Mouse (Mus musculus): ENCODE results near the gene Nudc. TPM values are rescaled to one million over a fixed set of nuclear protein-coding genes. Genes with fewer than 3 reads are reported as not detected.

Nudc gene
- polyA plus RNA-seq, 1 experiment from 2014 or later: 118 TPM

- TF ChIP-seq CTCF (IDR thresholded peaks at IDR 0.05; ENCODE audit: low read depth) (no peak), EP300 (IDR thresholded peaks at IDR 0.05; ENCODE audit: low read depth) (peak; percentile 69; the same call in 1 of the 2 replicates)
- WGBS (ENCODE audit: insufficient replicate concordance): 57% methylated on average over 11 of the region's 11 CpGs
- ATAC-seq (peak; percentile 87), DNase-seq (peak; percentile 71)
- H3K4me1 ChIP-seq (ENCODE audit: insufficient read depth): no peaks in the 10 kb centered on the region
- H3K36me3 ChIP-seq (replicated peaks; ENCODE audit: insufficient read depth, low read length): no peaks in the 10 kb centered on the region
- no peaks in the 10 kb centered on the region for H3K27me3 ChIP-seq (ENCODE audit: insufficient read depth, low read length)
- no peaks in the 10 kb centered on the region for H3K9me3 ChIP-seq (ENCODE audit: low read length)
- H3K9ac ChIP-seq (replicated peaks): no peak overlapping the region; the same call in 1 of the 2 replicates
- H3K4me2 ChIP-seq (ENCODE audit: low read depth, low read length): no peak overlapping the region
- peak overlapping the region; percentile 85 for H3K27ac ChIP-seq (ENCODE audit: low read depth)
- no peak overlapping the region for H3K4me3 ChIP-seq (ENCODE audit: low read depth, low read length)
Measured at GRCm38 (mm10) chr4:133563123-133563571, 17.4 kb upstream of the Nudc start.

GRCm38 (mm10) chr4:133561622-133562021, 15.8 kb upstream of the Nudc start:
- DNase-seq (no peak), ATAC-seq (no peak)
- 68% methylated on average over 4 of the region's 4 CpGs for WGBS (ENCODE audit: insufficient replicate concordance)
- Histone ChIP-seq H3K4me2 (ENCODE audit: low read depth, low read length) (no peak overlapping the region), H3K4me3 (ENCODE audit: low read depth, low read length) (no peak overlapping the region), H3K9me3 (ENCODE audit: low read length) (no peaks in the 10 kb centered on the region), H3K4me1 (ENCODE audit: insufficient read depth) (no peaks in the 10 kb centered on the region), H3K36me3 (replicated peaks; ENCODE audit: insufficient read depth, low read length) (no peaks in the 10 kb centered on the region), H3K9ac (replicated peaks) (no peak overlapping the region), H3K27ac (ENCODE audit: low read depth) (no peak overlapping the region), H3K27me3 (ENCODE audit: insufficient read depth, low read length) (no peaks in the 10 kb centered on the region)
- no peak for TF ChIP-seq CTCF (IDR thresholded peaks at IDR 0.05; ENCODE audit: low read depth)

- no peak for TF ChIP-seq EP300 (IDR thresholded peaks at IDR 0.05; ENCODE audit: low read depth)
- TF ChIP-seq CTCF (IDR thresholded peaks at IDR 0.05; ENCODE audit: low read depth): no peak
- no peaks in the 10 kb centered on the region for H3K27me3 ChIP-seq (ENCODE audit: insufficient read depth, low read length)
- H3K27ac ChIP-seq (ENCODE audit: low read depth): peak overlapping the region; percentile 87
- peaks cover 6% of the 10 kb centered on the region for H3K4me1 ChIP-seq (ENCODE audit: insufficient read depth)
- no peak overlapping the region for H3K4me3 ChIP-seq (ENCODE audit: low read depth, low read length)
- ATAC-seq: peak; percentile 17
- no peaks in the 10 kb centered on the region for H3K36me3 ChIP-seq (replicated peaks; ENCODE audit: insufficient read depth, low read length)
- DNase-seq: peak; percentile 64
- no peak overlapping the region for H3K9ac ChIP-seq (replicated peaks)
- 0 out of 2 replicates have a peak overlapping the region, but pooled peaks have one; percentile 22 for H3K4me2 ChIP-seq (ENCODE audit: low read depth, low read length)
- WGBS (ENCODE audit: insufficient replicate concordance): 68% methylated on average over 4 of the region's 4 CpGs
- no peaks in the 10 kb centered on the region for H3K9me3 ChIP-seq (ENCODE audit: low read length)
Measured at GRCm38 (mm10) chr4:133559846-133560245, 14.1 kb upstream of the Nudc start.

GRCm38 (mm10) chr4:133557041-133557717, 11.4 kb upstream of the Nudc start:
- no peaks in the 10 kb centered on the region for H3K9me3 ChIP-seq (ENCODE audit: low read length)
- peak overlapping the region; percentile 92 for H3K27ac ChIP-seq (ENCODE audit: low read depth)
- 0 out of 2 replicates have a peak overlapping the region, but pooled peaks have one; percentile 1 for H3K9ac ChIP-seq (replicated peaks)
- TF ChIP-seq EP300 (IDR thresholded peaks at IDR 0.05; ENCODE audit: low read depth) (peak; percentile 86), CTCF (IDR thresholded peaks at IDR 0.05; ENCODE audit: low read depth) (no peak)
- H3K36me3 ChIP-seq (replicated peaks; ENCODE audit: insufficient read depth, low read length): no peaks in the 10 kb centered on the region
- H3K27me3 ChIP-seq (ENCODE audit: insufficient read depth, low read length): no peaks in the 10 kb centered on the region
- WGBS (ENCODE audit: insufficient replicate concordance): 49% methylated on average over 10 of the region's 10 CpGs
- peak overlapping the region; percentile 42; the same call in 1 of the 2 replicates for H3K4me2 ChIP-seq (ENCODE audit: low read depth, low read length)
- peaks cover 25% of the 10 kb centered on the region for H3K4me1 ChIP-seq (ENCODE audit: insufficient read depth)
- no peak overlapping the region for H3K4me3 ChIP-seq (ENCODE audit: low read depth, low read length)
- ATAC-seq (peak; percentile 90), DNase-seq (peak; percentile 72)

- no peaks in the 10 kb centered on the region for H3K9me3 ChIP-seq (ENCODE audit: low read length)
- peak overlapping the region; percentile 29 for H3K4me3 ChIP-seq (ENCODE audit: low read depth, low read length)
- DNase-seq (no peak), ATAC-seq (no peak)
- H3K27ac ChIP-seq (ENCODE audit: low read depth): peak overlapping the region; percentile 80
- H3K36me3 ChIP-seq (replicated peaks; ENCODE audit: insufficient read depth, low read length): no peaks in the 10 kb centered on the region
- WGBS (ENCODE audit: insufficient replicate concordance): 40% methylated on average over 19 of the region's 19 CpGs
- no peak for TF ChIP-seq EP300 (IDR thresholded peaks at IDR 0.05; ENCODE audit: low read depth)
- TF ChIP-seq CTCF (IDR thresholded peaks at IDR 0.05; ENCODE audit: low read depth): no peak
- H3K27me3 ChIP-seq (ENCODE audit: insufficient read depth, low read length): no peaks in the 10 kb centered on the region
- H3K9ac ChIP-seq (replicated peaks): peak overlapping the region; percentile 55
- H3K4me1 ChIP-seq (ENCODE audit: insufficient read depth): peaks cover 25% of the 10 kb centered on the region
- H3K4me2 ChIP-seq (ENCODE audit: low read depth, low read length): peak overlapping the region; percentile 61
Measured at GRCm38 (mm10) chr4:133553448-133554330, 7.9 kb upstream of the Nudc start.
